9 mouse cellular contexts compared by ENCODE assay signal in the genomic region with DNA sequence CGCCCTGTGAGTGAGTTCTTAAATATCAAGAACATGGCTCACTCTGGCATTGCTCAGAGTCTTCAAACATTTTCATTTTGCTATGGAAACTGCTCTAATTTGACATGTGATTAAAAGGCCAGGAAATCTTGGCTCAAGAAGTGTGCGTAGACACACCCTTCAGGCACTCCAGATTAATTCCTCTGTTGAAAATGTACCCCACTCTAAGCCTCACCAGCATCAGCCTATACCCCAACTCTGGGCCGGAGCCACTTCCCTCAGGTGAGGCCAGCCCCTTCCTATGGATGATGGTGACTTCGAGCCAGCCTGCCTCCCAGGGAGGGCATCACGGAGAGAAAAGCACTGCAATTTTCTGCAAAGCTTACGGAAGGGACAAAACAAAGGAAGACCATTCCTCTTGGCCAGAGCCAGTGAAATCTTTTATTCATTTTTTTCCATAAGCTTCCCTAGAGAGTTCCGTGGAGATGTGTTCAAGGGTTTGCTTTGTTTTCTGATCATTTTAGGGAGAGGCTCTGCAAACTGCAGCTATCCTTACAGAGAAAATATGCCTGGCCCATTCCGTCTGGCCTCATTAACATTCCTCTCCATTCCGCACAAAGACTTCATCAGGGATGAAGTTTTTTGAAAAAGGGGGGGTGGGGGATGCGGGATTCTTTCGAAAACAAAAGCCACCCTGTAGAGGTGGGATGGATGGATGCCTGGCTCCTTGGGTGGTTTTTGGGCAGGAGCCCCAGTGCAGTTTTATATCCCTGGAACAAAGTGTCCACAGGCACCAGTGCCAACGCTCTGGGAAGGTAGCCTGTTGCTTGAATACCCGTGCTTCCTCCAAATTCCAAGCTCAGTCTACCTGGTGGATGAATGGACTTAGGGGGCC.
DNase-seq lines count a peak whose midpoint lies in the region; ATAC-seq and TF ChIP-seq lines count a peak whose summit lies in the region.
"Had no signal": no experiment of that assay in that cellular context is flagged by ENCODE, and none has a peak within 500 bp of the region (broad histone marks: within the 10 kb centered on the region; RNA-seq: fewer than 3 reads in every experiment).

No protein-coding gene starts in this region.

- no peak overlapping the region for H3K4me2 ChIP-seq in embryonic facial prominence, embryonic 15.5 days (replicated peaks)
- no peak overlapping the region for H3K4me2 ChIP-seq in limb, embryonic 14.5 days (replicated peaks; ENCODE audit: low read depth, low read length, severe bottlenecking)
- H3K4me2 ChIP-seq in liver, embryonic 11.5 days, result no peak overlapping the region

- H3K27ac ChIP-seq in embryonic facial prominence, embryonic 15.5 days (replicated peaks), result peak overlapping the region; percentile 71
- peak overlapping the region; percentile 77 for H3K27ac ChIP-seq in limb, embryonic 14.5 days (replicated peaks; ENCODE audit: low read depth, low read length)
- no peak overlapping the region for H3K27ac ChIP-seq in liver, embryonic 11.5 days (ENCODE audit: low read depth, low read length)

- no peak overlapping the region for H3K4me3 ChIP-seq in embryonic facial prominence, embryonic 15.5 days (replicated peaks)
- H3K4me3 ChIP-seq in limb, embryonic 14.5 days (replicated peaks; ENCODE audit: low read length), result no peak overlapping the region
- H3K4me3 ChIP-seq in liver, embryonic 11.5 days (ENCODE audit: low read depth, low read length), result no peak overlapping the region

- ATAC-seq in embryonic facial prominence, embryonic 15.5 days (ENCODE audit: insufficient number of reproducible peaks, low FRiP score, low TSS enrichment, low read depth), result peak; percentile 34
- ATAC-seq in limb, embryonic 14.5 days (ENCODE audit: low FRiP score, low read depth), result peak; percentile 24
- no peak for ATAC-seq in liver, embryonic 11.5 days (replicated peaks; ENCODE audit: low FRiP score)

- no peaks in the 10 kb centered on the region for H3K36me3 ChIP-seq in embryonic facial prominence, embryonic 15.5 days
- H3K36me3 ChIP-seq in limb, embryonic 14.5 days (ENCODE audit: control insufficient read depth, insufficient read depth, low read length), result no peaks in the 10 kb centered on the region
- no peaks in the 10 kb centered on the region for H3K36me3 ChIP-seq in liver, embryonic 11.5 days (ENCODE audit: control insufficient read depth, insufficient read depth, low read length)

- H3K27me3 ChIP-seq in embryonic facial prominence, embryonic 15.5 days, result no peaks in the 10 kb centered on the region
- H3K27me3 ChIP-seq in limb, embryonic 14.5 days (ENCODE audit: control insufficient read depth, insufficient read depth, low read length), result no peaks in the 10 kb centered on the region
- no peaks in the 10 kb centered on the region for H3K27me3 ChIP-seq in liver, embryonic 11.5 days (replicated peaks; ENCODE audit: control insufficient read depth, insufficient read depth, low read length)
- H3K27me3 ChIP-seq: CH12.LX had no signal

- WGBS in embryonic facial prominence, embryonic 15.5 days, result 28% methylated on average over 13 of the region's 13 CpGs
- 45% methylated on average over 13 of the region's 13 CpGs for WGBS in limb, embryonic 14.5 days
- 77% methylated on average over 13 of the region's 13 CpGs for WGBS in liver, embryonic 11.5 days

- no peak overlapping the region for H3K9ac ChIP-seq in embryonic facial prominence, embryonic 15.5 days
- H3K9ac ChIP-seq in limb, embryonic 14.5 days (ENCODE audit: low read depth, low read length, severe bottlenecking), result no peak overlapping the region
- H3K9ac ChIP-seq in liver, embryonic 11.5 days (ENCODE audit: low read depth, low read length), result no peak overlapping the region

- DNase-seq in gastrocnemius, postnatal 25 days, result peak; percentile 24
- DNase-seq in gastrocnemius, postnatal 10 days, result no peak
- peak; percentile 30 for DNase-seq in NIH3T3 (ENCODE audit: low read depth)
- DNase-seq in limb, embryonic 14.5 days (ENCODE audit: low spot score), result peak; percentile 40
- no peak for DNase-seq in liver, embryonic 11.5 days (ENCODE audit: low spot score)
- DNase-seq in left cerebral cortex, postnatal 25 days (ENCODE audit: low spot score in 2 of 2), result no peak
- DNase-seq in frontal cortex, adult 2 months (ENCODE audit: extremely low spot score in 1 of 2, low spot score in 1 of 2), result no peak

- no peaks in the 10 kb centered on the region for H3K9me3 ChIP-seq in embryonic facial prominence, embryonic 15.5 days (replicated peaks)
- H3K9me3 ChIP-seq in limb, embryonic 14.5 days (ENCODE audit: control insufficient read depth, low read length), result no peaks in the 10 kb centered on the region
- H3K9me3 ChIP-seq in liver, embryonic 11.5 days (ENCODE audit: control insufficient read depth, low read length), result no peaks in the 10 kb centered on the region

- H3K4me1 ChIP-seq in embryonic facial prominence, embryonic 15.5 days, result peaks cover 45% of the 10 kb centered on the region
- peaks cover 45% of the 10 kb centered on the region for H3K4me1 ChIP-seq in limb, embryonic 14.5 days (ENCODE audit: control insufficient read depth, insufficient read depth, low read length)
- H3K4me1 ChIP-seq in liver, embryonic 11.5 days (replicated peaks; ENCODE audit: control insufficient read depth, insufficient read depth, low read length), result no peaks in the 10 kb centered on the region; the same call in 1 of the 2 replicates

- intact Hi-C loops in left cerebral cortex, postnatal 25 days (cut with DNase I), result no loop called here

- TF ChIP-seq POLR2A in limb, embryonic 14.5 days (IDR thresholded peaks at IDR 0.05; ENCODE audit: borderline replicate concordance, extremely low read depth, insufficient read depth, insufficient read length), result no peak

Comparison
In these comparisons a context has a peak if more than half of its experiments do, and no peak if none do; other contexts are left out.
1. DNase-seq: peak in gastrocnemius, postnatal 25 days (single experiment), NIH3T3 (single experiment) and limb, embryonic 14.5 days (single experiment); none in gastrocnemius, postnatal 10 days (single experiment), liver, embryonic 11.5 days (single experiment), left cerebral cortex, postnatal 25 days (0 of 2) and frontal cortex, adult 2 months (0 of 2).